Mouse (Mus musculus): Measurements from ENCODE around the gene Tenm4. TPM values are rescaled to one million over a fixed set of nuclear protein-coding genes. Genes with fewer than 3 reads are reported as not detected.

Tenm4 gene
- polyA plus RNA-seq, 2 experiments from 2014 or later = 0.45 TPM; not detected in 1

GRCm38 (mm10) chr7:96482953-96483352 is 311.9 kb downstream of the Tenm4 start:
- no peak for ATAC-seq

GRCm38 (mm10) chr7:96484006-96484581 is 313.0 kb downstream of the Tenm4 start:
- no peak for ATAC-seq

DNA sequence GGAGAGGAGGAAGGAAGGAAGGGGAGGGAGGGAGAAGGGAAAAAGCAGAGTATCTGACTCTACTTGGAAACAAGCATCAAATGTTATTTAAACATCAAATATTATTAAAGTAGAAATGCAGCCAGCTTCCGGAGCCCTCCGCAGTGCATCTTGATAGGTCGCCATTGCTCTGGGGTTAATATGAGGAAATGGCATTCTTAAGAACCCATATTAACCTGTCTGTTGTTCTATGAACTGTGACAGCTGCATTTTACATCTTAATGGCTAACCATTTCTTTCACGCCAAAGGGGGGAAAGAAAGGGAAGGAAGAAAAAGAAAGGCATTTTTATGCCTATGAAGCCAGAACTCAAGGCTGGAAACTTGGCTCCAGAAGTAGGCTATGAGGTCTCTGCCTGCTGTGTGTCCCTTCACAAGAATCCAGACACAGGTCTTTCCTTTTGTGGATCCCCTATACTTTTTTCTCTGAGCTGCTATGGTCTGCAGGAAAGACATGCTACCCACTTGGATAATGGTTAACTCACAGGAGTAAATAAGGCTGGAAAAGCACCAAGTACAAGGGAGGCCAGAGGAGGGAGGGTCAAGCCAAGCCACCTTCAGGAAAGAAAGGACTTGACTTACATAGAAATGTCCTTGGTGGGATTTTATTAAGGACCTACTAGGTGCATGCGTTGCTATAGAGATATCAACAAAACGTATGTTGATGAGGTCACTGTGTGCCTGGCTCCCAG is 318.5 kb downstream of the Tenm4 start:
- no peak for ATAC-seq

- no peak for ATAC-seq
Measured at GRCm38 (mm10) chr7:96491896-96492295, 320.9 kb downstream of the Tenm4 start.

GRCm38 (mm10) chr7:96492696-96493095 is 321.6 kb downstream of the Tenm4 start:
- ATAC-seq = no peak

- no peak for ATAC-seq
Measured at GRCm38 (mm10) chr7:96494057-96494456, 323.0 kb downstream of the Tenm4 start.

- no peak for ATAC-seq
Measured at GRCm38 (mm10) chr7:96500108-96500507, 329.1 kb downstream of the Tenm4 start.

DNA sequence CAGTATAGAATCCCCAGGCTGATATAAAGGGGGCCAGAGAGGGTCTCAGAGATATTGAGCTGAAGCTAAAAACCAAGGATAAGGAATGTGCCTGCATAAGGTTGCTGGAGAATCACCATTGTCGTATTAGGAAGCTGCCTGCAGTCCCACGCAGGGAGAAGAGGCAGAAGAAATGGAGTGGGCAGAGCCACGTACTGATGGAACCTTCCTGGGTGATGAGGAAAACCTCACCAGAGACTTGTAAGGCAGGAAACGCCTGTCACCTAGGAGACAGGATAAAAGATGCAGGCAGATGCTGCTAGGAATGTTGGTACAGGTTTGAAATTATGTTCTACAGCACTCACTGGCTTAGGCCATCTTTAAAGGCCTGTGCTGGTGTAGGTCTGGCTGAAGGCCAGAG is 329.8 kb downstream of the Tenm4 start:
- no peak for ATAC-seq

DNA sequence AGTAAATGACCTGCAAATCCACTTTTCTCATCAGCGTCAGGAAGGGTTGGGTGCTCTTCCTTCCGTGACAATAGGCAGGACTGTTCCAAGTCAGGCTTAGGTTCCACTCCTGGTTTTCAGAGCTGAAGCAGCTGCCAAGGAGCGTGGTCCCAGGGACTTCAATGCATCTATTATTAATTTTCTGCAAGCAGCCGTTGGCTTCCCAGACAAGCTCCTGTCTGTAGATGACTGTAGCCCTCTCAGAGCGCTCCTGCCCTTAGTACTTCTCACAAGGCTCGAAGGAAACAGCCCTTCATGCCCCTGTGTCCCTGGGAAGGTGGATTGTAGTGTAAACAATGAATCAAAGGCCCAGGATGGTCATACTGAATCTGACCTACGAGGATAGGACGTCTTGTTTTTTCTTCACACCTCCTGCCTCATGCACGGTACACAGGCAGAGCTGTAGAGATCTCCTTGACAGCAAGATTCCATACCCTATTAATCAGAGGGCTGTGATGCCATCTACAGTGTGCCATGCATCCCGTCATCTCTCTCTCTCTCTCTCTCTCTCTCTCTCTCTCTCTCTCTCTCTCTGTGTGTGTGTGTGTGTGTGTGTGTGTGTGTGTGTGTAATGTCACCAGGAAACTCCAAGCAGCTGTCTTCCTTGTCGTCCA is 331.4 kb downstream of the Tenm4 start:
- ATAC-seq = no peak

- ATAC-seq = no peak
Measured at GRCm38 (mm10) chr7:96505538-96505937, 334.5 kb downstream of the Tenm4 start.

GRCm38 (mm10) chr7:96507046-96507445 is 336.0 kb downstream of the Tenm4 start:
- no peak for ATAC-seq

- ATAC-seq = no peak
Measured at GRCm38 (mm10) chr7:96510396-96510795, 339.4 kb downstream of the Tenm4 start.

GRCm38 (mm10) chr7:96511018-96511609 is 340.1 kb downstream of the Tenm4 start:
- ATAC-seq = no peak

GRCm38 (mm10) chr7:96511953-96512511 is 341.0 kb downstream of the Tenm4 start:
- ATAC-seq = no peak

- ATAC-seq = no peak
Measured at GRCm38 (mm10) chr7:96519216-96519615, 348.2 kb downstream of the Tenm4 start.

GRCm38 (mm10) chr7:96521956-96522355 is 350.9 kb downstream of the Tenm4 start:
- no peak for ATAC-seq

DNA sequence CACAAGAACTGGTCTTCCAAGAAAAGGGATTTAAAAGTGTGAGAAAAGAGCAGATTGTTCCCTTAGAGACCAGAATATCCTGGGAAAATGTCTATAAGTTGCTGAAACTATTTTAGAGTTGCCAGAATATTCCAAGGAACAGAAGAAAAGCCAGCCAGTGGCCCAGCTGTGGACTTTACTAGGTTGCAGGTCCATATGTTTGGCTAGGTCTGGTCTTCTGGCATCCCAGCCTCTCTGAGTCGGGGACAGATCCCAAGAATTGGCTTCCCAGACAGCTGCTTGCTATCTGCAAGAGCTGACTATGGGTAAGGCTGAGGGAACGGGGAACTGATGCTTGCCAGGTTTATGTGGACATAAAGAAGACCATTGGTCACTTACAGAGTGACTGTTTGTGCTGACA is 352.6 kb downstream of the Tenm4 start:
- ATAC-seq = no peak

DNA sequence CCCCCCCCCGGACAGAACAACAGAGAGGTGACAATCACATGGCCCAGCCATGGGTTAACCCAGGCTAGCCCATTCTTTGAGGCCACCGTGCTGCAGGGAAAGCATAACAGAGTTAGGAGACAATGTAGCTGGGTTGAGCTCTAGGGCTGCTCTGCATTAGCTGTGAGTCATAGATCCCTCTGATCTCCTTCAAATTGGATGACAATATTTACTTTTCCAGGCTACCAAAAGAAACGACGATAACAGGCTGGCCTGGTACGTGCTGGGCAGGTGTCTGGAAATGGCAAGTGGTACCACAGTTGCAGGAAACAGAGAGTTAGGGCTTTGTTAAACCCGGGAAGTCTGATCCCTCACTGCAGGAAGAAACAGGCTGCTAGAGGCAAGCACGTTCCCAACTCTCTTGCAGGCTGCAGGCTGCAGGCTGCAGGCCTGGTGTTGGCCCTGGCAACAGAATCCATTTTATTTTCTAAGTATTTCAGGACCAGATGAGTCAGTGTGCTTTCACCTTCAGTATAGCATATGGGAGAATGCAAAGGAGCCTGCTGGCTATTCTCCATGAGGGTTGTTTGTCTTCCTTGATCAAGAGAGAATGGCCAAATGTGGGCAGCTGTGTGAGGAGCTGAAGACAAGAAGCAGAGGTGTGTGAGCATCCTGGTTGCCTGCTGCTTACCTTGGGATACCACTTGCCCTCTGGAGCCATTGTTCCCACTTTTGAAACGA is 353.6 kb downstream of the Tenm4 start:
- ATAC-seq = no peak

GRCm38 (mm10) chr7:96525344-96525743 is 354.3 kb downstream of the Tenm4 start:
- ATAC-seq = no peak

DNA sequence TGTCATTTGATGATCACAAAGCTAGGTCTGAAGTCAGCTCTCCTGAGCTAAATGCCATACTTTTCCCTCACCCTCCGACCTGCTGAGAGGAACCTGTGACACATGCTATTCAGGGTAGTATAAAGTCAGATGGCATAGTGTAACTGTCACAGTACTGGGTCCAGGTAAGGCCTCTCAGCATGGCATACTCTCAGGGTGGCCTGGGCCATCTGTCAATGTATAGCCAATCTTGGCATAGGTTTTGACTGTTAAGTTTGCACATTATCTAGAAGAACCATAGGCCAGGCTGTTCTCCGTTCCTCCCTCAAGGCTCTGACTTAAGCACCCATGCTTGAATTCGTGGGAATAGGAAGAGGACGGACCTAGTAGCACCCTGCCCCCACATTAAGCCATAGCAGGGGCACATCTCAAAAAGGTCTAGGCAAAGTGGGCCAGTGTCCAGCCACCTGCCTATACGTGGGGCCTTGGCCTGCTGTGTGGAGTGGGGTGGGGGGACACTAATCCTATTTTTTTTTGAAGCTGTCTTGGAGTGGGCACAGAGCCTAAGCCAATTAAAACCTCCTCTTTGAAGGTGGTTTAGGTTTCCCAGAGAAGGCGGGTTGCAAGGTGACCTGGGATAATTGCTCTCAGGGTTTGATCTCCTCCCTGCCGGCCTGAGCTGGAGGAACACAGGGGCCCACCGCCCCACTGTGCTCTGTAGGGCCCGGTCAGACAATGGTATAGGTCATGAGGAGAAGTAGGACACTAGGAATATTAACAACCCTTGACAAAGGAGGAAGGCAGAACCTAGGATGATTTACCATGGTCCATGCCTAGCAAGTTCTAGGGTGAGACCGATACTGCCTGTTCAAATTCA is 359.8 kb downstream of the Tenm4 start:
- ATAC-seq = no peak

DNA sequence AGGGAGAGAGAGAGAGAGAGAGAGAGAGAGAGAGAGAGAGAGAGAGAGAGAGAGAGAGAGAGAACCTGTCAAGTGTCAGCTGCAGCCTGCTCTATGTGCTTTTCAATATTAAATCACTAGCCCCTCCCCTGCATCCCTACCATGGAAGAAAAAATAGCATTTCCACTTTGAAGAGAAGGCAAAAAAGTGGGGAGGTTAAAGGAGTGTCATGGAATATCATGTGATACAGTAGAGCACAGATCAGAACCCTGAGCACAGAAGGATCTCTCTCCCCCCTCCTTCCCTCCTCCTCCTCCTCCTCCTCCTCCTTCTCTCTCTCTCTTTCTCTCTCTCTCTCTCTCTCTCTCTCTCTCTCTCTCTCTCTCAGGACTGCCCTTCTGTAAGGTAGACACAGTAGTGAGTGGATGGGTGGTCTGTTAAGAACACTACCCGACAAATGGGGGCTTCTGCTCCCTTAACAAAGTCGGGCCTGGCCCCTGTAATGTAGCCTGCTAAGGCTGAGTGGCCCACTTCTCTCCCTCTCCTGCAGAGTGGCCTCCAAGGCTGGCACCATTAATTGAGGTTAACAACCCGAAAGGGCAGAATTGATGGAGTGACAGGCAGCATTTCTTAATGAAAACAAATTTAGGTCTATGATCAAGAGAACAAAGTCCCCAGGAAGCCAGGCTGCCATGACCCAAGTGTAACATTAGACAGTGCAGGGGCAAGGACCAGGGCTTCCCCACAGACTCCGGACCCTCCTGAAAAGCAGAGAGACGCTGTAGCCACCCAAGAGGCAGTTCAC is 361.1 kb downstream of the Tenm4 start:
- ATAC-seq = no peak

Measured in activated CD4-positive, CD25-positive, alpha-beta regulatory T cell, adult 4 months (primary cell).